Mouse (Mus musculus): ENCODE results near the gene Fam120a. TPM values are rescaled to one million over a fixed set of nuclear protein-coding genes. Genes with fewer than 3 reads are reported as not detected.

Gene Fam120a
- total and polyA plus RNA-seq, 2 experiments from 2014 or later, result 9.5 to 58.3 TPM

- ATAC-seq (ENCODE audit: low FRiP score) (no peak), DNase-seq (ENCODE audit: low spot score) (no peak)
- H3K36me3 ChIP-seq (ENCODE audit: insufficient read depth, low read length), result peaks cover 28% of the 10 kb centered on the region
- H3K4me2 ChIP-seq (ENCODE audit: low read depth, low read length, poor library complexity, severe bottlenecking), result no peak overlapping the region
- H3K4me3 ChIP-seq (ENCODE audit: low read depth, low read length), result no peak overlapping the region
- H3K9ac ChIP-seq (replicated peaks; ENCODE audit: low read length, poor library complexity, severe bottlenecking), result no peak overlapping the region
- no peak for TF ChIP-seq CTCF (IDR thresholded peaks at IDR 0.05)
- no peak overlapping the region for H3K27ac ChIP-seq (ENCODE audit: low read depth, low read length)
- H3K27me3 ChIP-seq (ENCODE audit: insufficient read depth, low read length), result no peaks in the 10 kb centered on the region
- no peaks in the 10 kb centered on the region for H3K9me3 ChIP-seq (ENCODE audit: low read length)
- no peaks in the 10 kb centered on the region for H3K4me1 ChIP-seq (ENCODE audit: insufficient read depth, low read length)
Measured at GRCm38 (mm10) chr13:48931687-48932086, 36.1 kb downstream of the Fam120a start.

GRCm38 (mm10) chr13:48931232-48931631 is 36.6 kb downstream of the Fam120a start:
- no peaks in the 10 kb centered on the region for H3K9me3 ChIP-seq (ENCODE audit: low read length)
- TF ChIP-seq CTCF (IDR thresholded peaks at IDR 0.05), result no peak
- H3K4me1 ChIP-seq (ENCODE audit: insufficient read depth, low read length), result no peaks in the 10 kb centered on the region
- DNase-seq (ENCODE audit: low spot score), result no peak
- no peak overlapping the region for H3K27ac ChIP-seq (ENCODE audit: low read depth, low read length)
- peaks cover 28% of the 10 kb centered on the region for H3K36me3 ChIP-seq (ENCODE audit: insufficient read depth, low read length)
- ATAC-seq (ENCODE audit: low FRiP score), result no peak
- H3K4me3 ChIP-seq (ENCODE audit: low read depth, low read length), result no peak overlapping the region
- H3K4me2 ChIP-seq (ENCODE audit: low read depth, low read length, poor library complexity, severe bottlenecking), result no peak overlapping the region
- H3K9ac ChIP-seq (replicated peaks; ENCODE audit: low read length, poor library complexity, severe bottlenecking), result no peak overlapping the region
- H3K27me3 ChIP-seq (ENCODE audit: insufficient read depth, low read length), result no peaks in the 10 kb centered on the region
- WGBS, result 91% methylated on average over 5 of the region's 5 CpGs

GRCm38 (mm10) chr13:48929535-48930110 is 38.2 kb downstream of the Fam120a start:
- Histone ChIP-seq H3K27ac (ENCODE audit: low read depth, low read length) (no peak overlapping the region), H3K27me3 (ENCODE audit: insufficient read depth, low read length) (no peaks in the 10 kb centered on the region), H3K9me3 (ENCODE audit: low read length) (no peaks in the 10 kb centered on the region), H3K4me1 (ENCODE audit: insufficient read depth, low read length) (no peaks in the 10 kb centered on the region), H3K36me3 (ENCODE audit: insufficient read depth, low read length) (peaks cover 28% of the 10 kb centered on the region), H3K4me2 (ENCODE audit: low read depth, low read length, poor library complexity, severe bottlenecking) (no peak overlapping the region), H3K9ac (replicated peaks; ENCODE audit: low read length, poor library complexity, severe bottlenecking) (no peak overlapping the region), H3K4me3 (ENCODE audit: low read depth, low read length) (no peak overlapping the region)
- no peak for DNase-seq (ENCODE audit: low spot score)
- WGBS, result 85% methylated on average over 3 of the region's 3 CpGs
- TF ChIP-seq CTCF (IDR thresholded peaks at IDR 0.05), result no peak
- no peak for ATAC-seq (ENCODE audit: low FRiP score)

GRCm38 (mm10) chr13:48927609-48928008 is 40.2 kb downstream of the Fam120a start:
- Histone ChIP-seq H3K27ac (ENCODE audit: low read depth, low read length) (no peak overlapping the region), H3K4me2 (ENCODE audit: low read depth, low read length, poor library complexity, severe bottlenecking) (no peak overlapping the region), H3K9ac (replicated peaks; ENCODE audit: low read length, poor library complexity, severe bottlenecking) (no peak overlapping the region), H3K27me3 (ENCODE audit: insufficient read depth, low read length) (no peaks in the 10 kb centered on the region), H3K4me1 (ENCODE audit: insufficient read depth, low read length) (no peaks in the 10 kb centered on the region), H3K36me3 (ENCODE audit: insufficient read depth, low read length) (peaks cover 16% of the 10 kb centered on the region), H3K4me3 (ENCODE audit: low read depth, low read length) (no peak overlapping the region), H3K9me3 (ENCODE audit: low read length) (no peaks in the 10 kb centered on the region)
- no peak for TF ChIP-seq CTCF (IDR thresholded peaks at IDR 0.05)
- WGBS, result 97% methylated on average over 2 of the region's 2 CpGs
- no peak for DNase-seq (ENCODE audit: low spot score)
- no peak for ATAC-seq (ENCODE audit: low FRiP score)

GRCm38 (mm10) chr13:48922712-48923111 is 45.1 kb downstream of the Fam120a start:
- no peak overlapping the region for H3K4me2 ChIP-seq (ENCODE audit: low read depth, low read length, poor library complexity, severe bottlenecking)
- no peaks in the 10 kb centered on the region for H3K4me1 ChIP-seq (ENCODE audit: insufficient read depth, low read length)
- no peaks in the 10 kb centered on the region for H3K27me3 ChIP-seq (ENCODE audit: insufficient read depth, low read length)
- H3K27ac ChIP-seq (ENCODE audit: low read depth, low read length), result no peak overlapping the region
- no peak overlapping the region for H3K9ac ChIP-seq (replicated peaks; ENCODE audit: low read length, poor library complexity, severe bottlenecking)
- WGBS, result 84% methylated on average over 2 of the region's 2 CpGs
- H3K4me3 ChIP-seq (ENCODE audit: low read depth, low read length), result no peak overlapping the region
- no peak for TF ChIP-seq CTCF (IDR thresholded peaks at IDR 0.05)
- H3K36me3 ChIP-seq (ENCODE audit: insufficient read depth, low read length), result peaks cover 31% of the 10 kb centered on the region
- ATAC-seq (ENCODE audit: low FRiP score) (no peak), DNase-seq (ENCODE audit: low spot score) (no peak)
- H3K9me3 ChIP-seq (ENCODE audit: low read length), result no peaks in the 10 kb centered on the region

GRCm38 (mm10) chr13:48921256-48921655 is 46.6 kb downstream of the Fam120a start:
- ATAC-seq (ENCODE audit: low FRiP score), result no peak
- no peak overlapping the region for H3K27ac ChIP-seq (ENCODE audit: low read depth, low read length)
- TF ChIP-seq CTCF (IDR thresholded peaks at IDR 0.05), result no peak
- H3K27me3 ChIP-seq (ENCODE audit: insufficient read depth, low read length), result no peaks in the 10 kb centered on the region
- H3K4me3 ChIP-seq (ENCODE audit: low read depth, low read length), result no peak overlapping the region
- peaks cover 29% of the 10 kb centered on the region for H3K36me3 ChIP-seq (ENCODE audit: insufficient read depth, low read length)
- no peaks in the 10 kb centered on the region for H3K9me3 ChIP-seq (ENCODE audit: low read length)
- H3K9ac ChIP-seq (replicated peaks; ENCODE audit: low read length, poor library complexity, severe bottlenecking), result no peak overlapping the region
- DNase-seq (ENCODE audit: low spot score), result no peak
- no peaks in the 10 kb centered on the region for H3K4me1 ChIP-seq (ENCODE audit: insufficient read depth, low read length)
- WGBS, result 85% methylated on average over 1 of the region's 1 CpGs
- no peak overlapping the region for H3K4me2 ChIP-seq (ENCODE audit: low read depth, low read length, poor library complexity, severe bottlenecking)

Measured in midbrain, postnatal 0 days (tissue).